Mouse (Mus musculus): ENCODE measurements around the gene Man2b1. TPM values are rescaled to one million over a fixed set of nuclear protein-coding genes. Genes with fewer than 3 reads are reported as not detected.

The Man2b1 gene
- polyA plus RNA-seq, 1 experiment from 2014 or later = 14.7 TPM

- H3K4me2 ChIP-seq = peak within 1 kb of the TSS; percentile 98
- peaks cover 23% of the 10 kb centered on the region for H3K4me1 ChIP-seq
- H3K36me3 ChIP-seq (ENCODE audit: poor library complexity, severe bottlenecking) = peaks cover 43% of the 10 kb centered on the region
- H3K9ac ChIP-seq = peak within 1 kb of the TSS; percentile 78
- WGBS = under 1% methylated on average over 52 of the region's 53 CpGs
- H3K4me3 ChIP-seq = peak within 1 kb of the TSS; percentile 93
- no peaks in the 10 kb centered on the region for H3K9me3 ChIP-seq (replicated peaks)
- ATAC-seq = peak; percentile 95
- no peaks in the 10 kb centered on the region for H3K27me3 ChIP-seq
- H3K27ac ChIP-seq = no peak within 1 kb of the TSS
Observed at GRCm38 (mm10) chr8:85059879-85060616, 23.0 kb upstream of the Man2b1 start, which contains the start of gene Fbxw9. Gene Fbxw9, plus strand, starts transcription at chr8:85060055.

DNA sequence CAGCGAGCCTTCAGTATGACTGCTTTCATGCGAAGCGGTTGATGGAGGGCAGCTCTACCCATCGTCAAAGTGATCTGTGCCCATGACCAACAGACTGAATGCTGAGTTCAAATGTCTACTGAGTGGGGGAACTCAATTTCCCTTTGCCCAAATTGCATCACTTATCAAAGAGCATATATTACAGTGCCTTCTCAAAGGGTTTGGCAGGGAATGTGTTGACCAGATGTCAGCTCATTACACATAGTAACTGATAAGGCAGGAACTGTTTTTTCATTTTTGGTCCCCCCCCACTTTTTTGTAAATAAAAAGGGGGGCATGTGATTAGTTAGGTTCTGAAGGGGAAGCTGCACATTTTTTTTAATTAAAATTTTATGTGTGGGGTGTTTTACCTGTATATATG is 20.5 kb upstream of the Man2b1 start:
- Histone ChIP-seq H3K4me3 (no peak overlapping the region), H3K4me1 (peaks cover 23% of the 10 kb centered on the region), H3K36me3 (ENCODE audit: poor library complexity, severe bottlenecking) (peaks cover 43% of the 10 kb centered on the region), H3K4me2 (no peak overlapping the region), H3K9ac (no peak overlapping the region), H3K9me3 (replicated peaks) (no peaks in the 10 kb centered on the region), H3K27me3 (no peaks in the 10 kb centered on the region), H3K27ac (no peak overlapping the region)
- ATAC-seq = no peak
- 94% methylated on average over 4 of the region's 4 CpGs for WGBS

DNA sequence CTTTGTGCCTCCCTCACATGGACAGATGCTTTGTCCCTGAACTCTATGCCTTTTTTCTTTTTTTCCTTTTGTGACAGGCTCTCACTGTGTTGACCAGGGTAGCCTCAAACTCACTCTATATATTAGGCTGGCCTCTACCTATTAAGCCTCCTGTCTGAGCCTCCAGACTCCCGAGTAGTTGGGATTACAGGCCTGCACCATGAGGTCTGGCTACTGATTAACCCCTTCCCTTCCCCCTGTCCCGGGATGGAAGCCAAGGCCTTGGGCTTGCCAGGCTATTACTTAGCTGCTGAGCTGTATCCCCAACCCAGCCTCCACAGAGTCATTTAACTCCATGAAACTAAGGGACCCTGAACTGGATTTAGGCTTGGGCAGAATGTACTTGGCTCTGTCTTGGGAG is 17.9 kb upstream of the Man2b1 start:
- Histone ChIP-seq H3K9ac (no peak overlapping the region), H3K4me2 (no peak overlapping the region), H3K36me3 (ENCODE audit: poor library complexity, severe bottlenecking) (peaks cover 52% of the 10 kb centered on the region), H3K4me3 (no peak overlapping the region), H3K27me3 (no peaks in the 10 kb centered on the region), H3K4me1 (peaks cover 22% of the 10 kb centered on the region), H3K9me3 (replicated peaks) (no peaks in the 10 kb centered on the region), H3K27ac (no peak overlapping the region)
- WGBS = 43% methylated on average over 2 of the region's 2 CpGs
- ATAC-seq = no peak

DNA sequence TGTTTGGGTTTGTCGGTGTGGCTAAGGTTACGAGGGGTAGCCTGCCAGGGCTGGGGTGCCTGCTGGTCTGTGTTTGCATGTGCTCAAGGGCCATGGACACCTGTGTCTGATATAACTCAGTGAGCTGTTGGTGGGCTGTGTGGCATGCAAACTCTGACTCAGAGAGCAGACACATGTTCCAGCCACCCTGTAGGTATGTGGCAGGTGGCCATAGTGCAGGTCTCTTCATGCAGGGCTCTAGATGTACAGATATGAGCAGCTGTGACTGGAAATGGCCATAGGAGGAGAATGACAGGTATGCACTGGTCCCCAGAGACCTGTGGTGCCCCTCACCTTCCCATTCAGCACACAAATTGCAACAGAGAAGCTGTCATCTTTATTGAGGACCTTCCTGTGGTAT is 15.9 kb upstream of the Man2b1 start:
- Histone ChIP-seq H3K36me3 (ENCODE audit: poor library complexity, severe bottlenecking) (peaks cover 46% of the 10 kb centered on the region), H3K4me3 (no peak overlapping the region), H3K27me3 (no peaks in the 10 kb centered on the region), H3K9me3 (replicated peaks) (no peaks in the 10 kb centered on the region), H3K4me1 (peaks cover 12% of the 10 kb centered on the region), H3K27ac (no peak overlapping the region), H3K9ac (no peak overlapping the region), H3K4me2 (no peak overlapping the region)
- no peak for ATAC-seq
- 98% methylated on average over 2 of the region's 2 CpGs for WGBS

DNA sequence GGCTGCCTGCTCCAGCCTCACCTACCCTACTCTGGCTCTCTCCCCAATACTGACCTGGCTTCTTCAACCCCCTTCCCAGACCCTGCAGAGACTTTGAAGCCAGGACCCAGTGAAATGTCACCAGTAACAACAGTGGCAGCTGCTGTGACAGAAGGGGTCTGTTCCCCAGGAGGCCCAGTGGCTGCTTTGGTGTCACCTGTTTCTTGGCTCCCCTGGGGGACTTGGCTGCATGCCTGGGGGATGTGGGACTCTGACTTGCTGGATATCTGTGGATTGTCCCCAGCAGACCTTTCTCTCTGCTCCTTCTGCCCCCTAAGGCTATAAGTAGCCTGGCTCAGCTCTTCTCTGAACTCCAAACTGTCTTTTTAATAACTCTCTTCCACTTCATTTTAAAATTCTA is 15.1 kb upstream of the Man2b1 start, which contains the start of gene Gm5741:
Gene Gm5741 (minus strand): TSS at position 1 of the 400 bp plus-strand sequence.
- Histone ChIP-seq H3K27ac (no peak within 1 kb of the TSS), H3K9ac (0 out of 2 replicates have a peak within 1 kb of the TSS, but pooled peaks have one; percentile 5), H3K27me3 (no peaks in the 10 kb centered on the region), H3K4me3 (no peak within 1 kb of the TSS), H3K4me2 (no peak within 1 kb of the TSS), H3K36me3 (ENCODE audit: poor library complexity, severe bottlenecking) (peaks cover 38% of the 10 kb centered on the region), H3K9me3 (replicated peaks) (no peaks in the 10 kb centered on the region), H3K4me1 (peaks cover 17% of the 10 kb centered on the region)
- ATAC-seq = no peak

GRCm38 (mm10) chr8:85071041-85071440 is 12.0 kb upstream of the Man2b1 start:
- H3K27ac ChIP-seq = peak overlapping the region; percentile 94
- H3K9me3 ChIP-seq (replicated peaks) = no peaks in the 10 kb centered on the region
- peak overlapping the region; percentile 92 for H3K4me3 ChIP-seq
- no peak for ATAC-seq
- H3K9ac ChIP-seq = peak overlapping the region; percentile 87; the same call in 1 of the 2 replicates
- H3K36me3 ChIP-seq (ENCODE audit: poor library complexity, severe bottlenecking) = peaks cover 52% of the 10 kb centered on the region
- 84% methylated on average over 5 of the region's 5 CpGs for WGBS
- peak overlapping the region; percentile 73 for H3K4me2 ChIP-seq
- H3K4me1 ChIP-seq = peaks cover 19% of the 10 kb centered on the region
- no peaks in the 10 kb centered on the region for H3K27me3 ChIP-seq

- peaks cover 19% of the 10 kb centered on the region for H3K4me1 ChIP-seq
- WGBS = under 1% methylated on average over 67 of the region's 68 CpGs
- peak within 1 kb of the TSS; percentile 92 for H3K4me3 ChIP-seq
- H3K9ac ChIP-seq = peak within 1 kb of the TSS; percentile 87
- ATAC-seq = peak; percentile 92
- peak within 1 kb of the TSS; percentile 73 for H3K4me2 ChIP-seq
- no peaks in the 10 kb centered on the region for H3K9me3 ChIP-seq (replicated peaks)
- no peaks in the 10 kb centered on the region for H3K27me3 ChIP-seq
- H3K36me3 ChIP-seq (ENCODE audit: poor library complexity, severe bottlenecking) = peaks cover 52% of the 10 kb centered on the region
- peak within 1 kb of the TSS; percentile 94 for H3K27ac ChIP-seq
Observed at GRCm38 (mm10) chr8:85071514-85072281, 11.4 kb upstream of the Man2b1 start, which contains the start of gene Dhps. Gene Dhps, plus strand, starts transcription at chr8:85071757.

- Histone ChIP-seq H3K9me3 (replicated peaks) (no peaks in the 10 kb centered on the region), H3K4me1 (peaks cover 19% of the 10 kb centered on the region), H3K4me3 (peak overlapping the region; percentile 92), H3K9ac (peak overlapping the region; percentile 87), H3K27me3 (no peaks in the 10 kb centered on the region), H3K36me3 (ENCODE audit: poor library complexity, severe bottlenecking) (peaks cover 47% of the 10 kb centered on the region), H3K4me2 (peak overlapping the region; percentile 73), H3K27ac (peak overlapping the region; percentile 94)
- 40% methylated on average over 9 of the region's 9 CpGs for WGBS
- peak; percentile 9 for ATAC-seq
Observed at GRCm38 (mm10) chr8:85072364-85072929, 10.6 kb upstream of the Man2b1 start.

GRCm38 (mm10) chr8:85073041-85073612 is 9.9 kb upstream of the Man2b1 start:
- 91% methylated on average over 15 of the region's 15 CpGs for WGBS
- Histone ChIP-seq H3K4me2 (peak overlapping the region; percentile 73), H3K36me3 (ENCODE audit: poor library complexity, severe bottlenecking) (peaks cover 45% of the 10 kb centered on the region), H3K27me3 (no peaks in the 10 kb centered on the region), H3K4me3 (no peak overlapping the region), H3K4me1 (peaks cover 19% of the 10 kb centered on the region), H3K9ac (no peak overlapping the region), H3K9me3 (replicated peaks) (no peaks in the 10 kb centered on the region), H3K27ac (no peak overlapping the region)
- no peak for ATAC-seq

DNA sequence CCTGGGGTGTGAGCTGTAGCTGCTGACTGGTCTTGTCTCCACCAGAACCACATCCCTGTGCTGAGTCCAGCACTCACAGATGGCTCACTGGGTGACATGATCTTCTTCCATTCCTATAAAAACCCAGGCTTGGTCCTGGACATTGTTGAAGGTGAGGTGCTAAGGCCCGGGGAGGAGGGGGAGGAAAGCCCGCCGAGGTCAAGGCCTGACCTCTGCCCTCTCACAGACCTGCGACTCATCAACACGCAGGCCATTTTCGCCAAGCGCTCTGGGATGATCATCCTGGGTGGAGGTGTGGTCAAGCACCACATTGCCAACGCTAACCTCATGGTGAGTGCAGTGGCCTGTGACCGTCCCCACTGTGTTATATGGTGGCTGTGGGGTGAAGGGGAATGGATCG is 8.9 kb upstream of the Man2b1 start:
- no peak overlapping the region for H3K9ac ChIP-seq
- H3K4me1 ChIP-seq = peaks cover 19% of the 10 kb centered on the region
- no peaks in the 10 kb centered on the region for H3K27me3 ChIP-seq
- peaks cover 51% of the 10 kb centered on the region for H3K36me3 ChIP-seq (ENCODE audit: poor library complexity, severe bottlenecking)
- H3K4me3 ChIP-seq = no peak overlapping the region
- no peak overlapping the region for H3K4me2 ChIP-seq
- H3K9me3 ChIP-seq (replicated peaks) = no peaks in the 10 kb centered on the region
- H3K27ac ChIP-seq = no peak overlapping the region
- 88% methylated on average over 10 of the region's 10 CpGs for WGBS
- ATAC-seq = no peak

DNA sequence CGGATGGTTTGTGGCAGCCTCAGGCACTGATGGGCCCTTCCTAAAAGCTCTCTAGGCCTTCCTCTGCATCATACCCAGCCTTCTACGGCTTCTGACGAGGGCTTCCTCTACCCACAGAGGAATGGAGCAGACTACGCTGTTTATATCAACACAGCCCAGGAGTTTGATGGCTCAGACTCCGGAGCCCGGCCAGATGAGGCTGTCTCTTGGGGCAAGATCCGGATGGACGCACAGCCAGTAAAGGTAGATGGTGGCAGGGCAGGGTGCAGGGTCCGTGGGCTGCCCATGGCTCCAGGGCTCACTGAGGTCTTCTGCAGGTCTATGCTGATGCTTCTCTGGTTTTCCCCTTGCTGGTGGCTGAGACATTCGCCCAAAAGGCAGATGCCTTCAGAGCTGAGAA is 8.5 kb upstream of the Man2b1 start:
- WGBS = 97% methylated on average over 10 of the region's 10 CpGs
- Histone ChIP-seq H3K4me1 (peaks cover 23% of the 10 kb centered on the region), H3K9ac (no peak overlapping the region), H3K27me3 (no peaks in the 10 kb centered on the region), H3K4me3 (no peak overlapping the region), H3K9me3 (replicated peaks) (no peaks in the 10 kb centered on the region), H3K36me3 (ENCODE audit: poor library complexity, severe bottlenecking) (peaks cover 54% of the 10 kb centered on the region), H3K4me2 (no peak overlapping the region), H3K27ac (no peak overlapping the region)
- ATAC-seq = no peak

GRCm38 (mm10) chr8:85076001-85076400 is 7.1 kb upstream of the Man2b1 start:
- Histone ChIP-seq H3K4me1 (peaks cover 22% of the 10 kb centered on the region), H3K27me3 (no peaks in the 10 kb centered on the region), H3K4me3 (no peak overlapping the region), H3K36me3 (ENCODE audit: poor library complexity, severe bottlenecking) (peaks cover 54% of the 10 kb centered on the region), H3K4me2 (no peak overlapping the region), H3K9ac (no peak overlapping the region), H3K27ac (no peak overlapping the region), H3K9me3 (replicated peaks) (no peaks in the 10 kb centered on the region)
- ATAC-seq = no peak
- 75% methylated on average over 9 of the region's 9 CpGs for WGBS

Measured in forebrain, embryonic 13.5 days (tissue).